Mouse (Mus musculus): ENCODE results near the gene Tdrd6. TPM values are rescaled to one million over a fixed set of nuclear protein-coding genes. Genes with fewer than 3 reads are reported as not detected.

Tdrd6 gene
- polyA plus RNA-seq, 1 experiment from 2014 or later, result not detected

- 54% methylated on average over 4 of the region's 4 CpGs for WGBS (ENCODE audit: insufficient replicate concordance)
- no peak overlapping the region for H3K4me2 ChIP-seq (ENCODE audit: low read depth, low read length)
- H3K9ac ChIP-seq (replicated peaks), result no peak overlapping the region
- H3K27me3 ChIP-seq (ENCODE audit: insufficient read depth, low read length), result no peaks in the 10 kb centered on the region
- H3K9me3 ChIP-seq (ENCODE audit: low read length), result peaks cover 3% of the 10 kb centered on the region; the same call in 1 of the 2 replicates
- no peak overlapping the region for H3K27ac ChIP-seq (ENCODE audit: low read depth)
- TF ChIP-seq EP300 (IDR thresholded peaks at IDR 0.05; ENCODE audit: low read depth), result no peak
- TF ChIP-seq CTCF (IDR thresholded peaks at IDR 0.05; ENCODE audit: low read depth), result no peak
- no peaks in the 10 kb centered on the region for H3K4me1 ChIP-seq (ENCODE audit: insufficient read depth)
- no peak overlapping the region for H3K4me3 ChIP-seq (ENCODE audit: low read depth, low read length)
- H3K36me3 ChIP-seq (replicated peaks; ENCODE audit: insufficient read depth, low read length), result no peaks in the 10 kb centered on the region
- no peak for DNase-seq
- ATAC-seq, result no peak
Observed at GRCm38 (mm10) chr17:43598706-43599105, 31.4 kb downstream of the Tdrd6 start.

- no peak for ATAC-seq
- Histone ChIP-seq H3K27me3 (ENCODE audit: insufficient read depth, low read length) (no peaks in the 10 kb centered on the region), H3K4me2 (ENCODE audit: low read depth, low read length) (no peak overlapping the region), H3K36me3 (replicated peaks; ENCODE audit: insufficient read depth, low read length) (no peaks in the 10 kb centered on the region), H3K9me3 (ENCODE audit: low read length) (peaks cover 3% of the 10 kb centered on the region; the same call in 1 of the 2 replicates), H3K9ac (replicated peaks) (no peak overlapping the region), H3K4me3 (ENCODE audit: low read depth, low read length) (no peak overlapping the region), H3K27ac (ENCODE audit: low read depth) (no peak overlapping the region), H3K4me1 (ENCODE audit: insufficient read depth) (no peaks in the 10 kb centered on the region)
- WGBS (ENCODE audit: insufficient replicate concordance), result 89% methylated on average over 2 of the region's 2 CpGs
- DNase-seq, result no peak
- TF ChIP-seq CTCF (IDR thresholded peaks at IDR 0.05; ENCODE audit: low read depth) (peak; percentile 38), EP300 (IDR thresholded peaks at IDR 0.05; ENCODE audit: low read depth) (no peak)
Observed at GRCm38 (mm10) chr17:43597742-43598141, 32.4 kb downstream of the Tdrd6 start.

- Histone ChIP-seq H3K4me2 (ENCODE audit: low read depth, low read length) (no peak overlapping the region), H3K9me3 (ENCODE audit: low read length) (peaks cover under 1% of the 10 kb centered on the region; the same call in 1 of the 2 replicates), H3K4me1 (ENCODE audit: insufficient read depth) (peaks cover 12% of the 10 kb centered on the region), H3K4me3 (ENCODE audit: low read depth, low read length) (no peak overlapping the region), H3K9ac (replicated peaks) (no peak overlapping the region), H3K27ac (ENCODE audit: low read depth) (0 out of 2 replicates have a peak overlapping the region, but pooled peaks have one; percentile 41), H3K27me3 (ENCODE audit: insufficient read depth, low read length) (no peaks in the 10 kb centered on the region), H3K36me3 (replicated peaks; ENCODE audit: insufficient read depth, low read length) (no peaks in the 10 kb centered on the region)
- 73% methylated on average over 21 of the region's 21 CpGs for WGBS (ENCODE audit: insufficient replicate concordance)
- TF ChIP-seq CTCF (IDR thresholded peaks at IDR 0.05; ENCODE audit: low read depth) (no peak), EP300 (IDR thresholded peaks at IDR 0.05; ENCODE audit: low read depth) (no peak)
- DNase-seq, result no peak
- peak; percentile 84 for ATAC-seq
Observed at GRCm38 (mm10) chr17:43592296-43593291, 37.5 kb downstream of the Tdrd6 start.

DNA sequence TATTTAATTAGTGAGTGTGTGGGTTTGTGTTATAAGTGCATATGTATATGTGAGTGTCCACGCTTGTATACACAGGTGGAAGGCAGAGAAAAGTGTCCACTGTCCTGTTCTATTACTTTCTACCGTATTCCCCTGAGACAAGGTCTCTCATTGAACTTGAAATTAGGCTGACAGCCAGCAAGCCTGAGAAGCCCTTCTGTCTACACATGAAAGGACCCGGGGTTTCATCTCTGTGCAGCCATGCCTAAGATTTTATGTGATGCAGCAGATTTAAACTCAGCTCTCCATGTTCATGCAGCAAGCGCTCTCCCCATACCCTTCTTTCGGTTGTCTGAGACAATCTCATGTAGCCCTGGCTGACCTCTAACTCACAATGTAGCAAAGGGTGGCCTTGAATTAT, 39.6 kb downstream of the Tdrd6 start:
- Histone ChIP-seq H3K9me3 (ENCODE audit: low read length) (no peaks in the 10 kb centered on the region), H3K4me2 (ENCODE audit: low read depth, low read length) (no peak overlapping the region)

DNA sequence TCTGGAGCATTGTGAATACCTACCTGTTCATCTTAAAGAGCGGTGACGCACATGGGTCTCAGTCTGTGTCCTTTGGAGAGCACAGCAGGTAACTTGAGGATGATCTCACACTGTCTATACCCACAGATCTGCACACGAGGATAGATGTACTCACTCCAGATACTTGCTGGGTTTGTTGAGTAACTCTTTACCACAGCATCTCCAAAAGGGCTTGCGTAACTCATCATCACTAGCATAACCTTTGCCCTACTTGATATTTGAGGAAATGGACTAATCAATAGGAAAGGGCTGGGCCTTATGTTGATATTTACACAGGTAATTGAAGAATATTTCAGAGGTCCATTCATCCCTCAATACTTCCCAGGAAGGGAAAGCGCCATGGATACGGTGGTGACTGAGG, 40.3 kb downstream of the Tdrd6 start:
- WGBS (ENCODE audit: insufficient replicate concordance), result 63% methylated on average over 6 of the region's 6 CpGs
- peak; percentile 76 for ATAC-seq

More for the DNA sequence above, 39.6 kb downstream of the Tdrd6 start:
- no peak overlapping the region for H3K4me3 ChIP-seq (ENCODE audit: low read depth, low read length)
- ATAC-seq, result no peak
- H3K4me1 ChIP-seq (ENCODE audit: insufficient read depth), result peaks cover 14% of the 10 kb centered on the region
- no peak for DNase-seq
- H3K27me3 ChIP-seq (ENCODE audit: insufficient read depth, low read length), result no peaks in the 10 kb centered on the region
- TF ChIP-seq EP300 (IDR thresholded peaks at IDR 0.05; ENCODE audit: low read depth) (no peak), CTCF (IDR thresholded peaks at IDR 0.05; ENCODE audit: low read depth) (no peak)
- H3K9ac ChIP-seq (replicated peaks), result no peak overlapping the region
- H3K27ac ChIP-seq (ENCODE audit: low read depth), result no peak overlapping the region
- 73% methylated on average over 5 of the region's 5 CpGs for WGBS (ENCODE audit: insufficient replicate concordance)
- no peaks in the 10 kb centered on the region for H3K36me3 ChIP-seq (replicated peaks; ENCODE audit: insufficient read depth, low read length)

DNA sequence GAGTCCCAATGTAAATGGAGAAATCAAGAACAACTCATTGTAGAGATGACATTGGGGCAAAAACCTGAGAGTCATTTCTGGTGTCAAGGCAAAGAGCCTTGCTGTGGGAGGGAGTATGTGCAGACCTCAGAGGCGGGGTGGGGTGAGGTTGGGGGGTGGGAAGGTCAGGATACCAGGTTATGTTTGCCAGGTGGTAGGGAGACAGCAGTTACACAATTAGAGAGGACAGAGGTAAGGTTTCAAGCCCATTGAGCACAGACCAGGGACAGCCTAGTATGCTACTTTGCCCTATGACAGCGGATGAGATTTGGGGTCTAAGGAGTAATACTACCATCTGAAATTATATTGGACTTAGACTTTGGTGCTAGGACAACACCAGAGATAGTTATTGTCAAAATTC, 42.8 kb downstream of the Tdrd6 start:
- Histone ChIP-seq H3K9ac (replicated peaks) (no peak overlapping the region), H3K4me1 (ENCODE audit: insufficient read depth) (peaks cover 14% of the 10 kb centered on the region), H3K27me3 (ENCODE audit: insufficient read depth, low read length) (no peaks in the 10 kb centered on the region), H3K4me3 (ENCODE audit: low read depth, low read length) (no peak overlapping the region), H3K4me2 (ENCODE audit: low read depth, low read length) (no peak overlapping the region), H3K9me3 (ENCODE audit: low read length) (no peaks in the 10 kb centered on the region), H3K27ac (ENCODE audit: low read depth) (no peak overlapping the region), H3K36me3 (replicated peaks; ENCODE audit: insufficient read depth, low read length) (no peaks in the 10 kb centered on the region)
- 54% methylated on average over 2 of the region's 2 CpGs for WGBS (ENCODE audit: insufficient replicate concordance)
- TF ChIP-seq EP300 (IDR thresholded peaks at IDR 0.05; ENCODE audit: low read depth) (no peak), CTCF (IDR thresholded peaks at IDR 0.05; ENCODE audit: low read depth) (no peak)
- peak; percentile 84 for ATAC-seq
- DNase-seq, result peak; percentile 34

More for the DNA sequence above, 40.3 kb downstream of the Tdrd6 start:
- DNase-seq, result no peak
- H3K4me2 ChIP-seq (ENCODE audit: low read depth, low read length), result no peak overlapping the region
- H3K36me3 ChIP-seq (replicated peaks; ENCODE audit: insufficient read depth, low read length), result no peaks in the 10 kb centered on the region
- H3K4me3 ChIP-seq (ENCODE audit: low read depth, low read length), result no peak overlapping the region
- TF ChIP-seq EP300 (IDR thresholded peaks at IDR 0.05; ENCODE audit: low read depth), result peak; percentile 72
- TF ChIP-seq CTCF (IDR thresholded peaks at IDR 0.05; ENCODE audit: low read depth), result no peak
- H3K9ac ChIP-seq (replicated peaks), result no peak overlapping the region
- no peaks in the 10 kb centered on the region for H3K27me3 ChIP-seq (ENCODE audit: insufficient read depth, low read length)
- H3K9me3 ChIP-seq (ENCODE audit: low read length), result no peaks in the 10 kb centered on the region
- H3K4me1 ChIP-seq (ENCODE audit: insufficient read depth), result peaks cover 14% of the 10 kb centered on the region
- H3K27ac ChIP-seq (ENCODE audit: low read depth), result no peak overlapping the region

All from liver, postnatal 0 days (tissue).